Mouse (Mus musculus): Measurements from ENCODE around the gene Slc25a16. TPM values are rescaled to one million over a fixed set of nuclear protein-coding genes. Genes with fewer than 3 reads are reported as not detected.
A peak's percentile ranks its signal among the peaks of the same experiment; 100 is the strongest.

Slc25a16 gene
- polyA plus RNA-seq (2017; shearing (Covaris generic)) = 1 to 10 TPM; 2.9 to 3.4 TPM

GRCm38 (mm10) chr10:62919925-62920765 lies at the start of gene Slc25a16:
TSS of gene Slc25a16 (plus strand) at chr10:62920633.
- ATAC-seq = peak; percentile 92

- no peak for ATAC-seq
Measured at GRCm38 (mm10) chr10:62874828-62875227, 45.6 kb upstream of the Slc25a16 start.

GRCm38 (mm10) chr10:62875565-62875964 lies 44.9 kb upstream of the Slc25a16 start:
- ATAC-seq = no peak

- ATAC-seq = no peak
Measured at GRCm38 (mm10) chr10:62878056-62878455, 42.4 kb upstream of the Slc25a16 start.

- ATAC-seq = no peak
Measured at GRCm38 (mm10) chr10:62881211-62881610, 39.2 kb upstream of the Slc25a16 start.

GRCm38 (mm10) chr10:62883933-62884372 lies 36.5 kb upstream of the Slc25a16 start:
- peak; percentile 66 for ATAC-seq

GRCm38 (mm10) chr10:62884517-62884916 lies 35.9 kb upstream of the Slc25a16 start:
- ATAC-seq = no peak

GRCm38 (mm10) chr10:62885460-62885859 lies 35.0 kb upstream of the Slc25a16 start:
- no peak for ATAC-seq

- ATAC-seq = peak; percentile 33
Measured at GRCm38 (mm10) chr10:62885969-62886798, 34.2 kb upstream of the Slc25a16 start.

GRCm38 (mm10) chr10:62886799-62887591 lies 33.4 kb upstream of the Slc25a16 start:
- ATAC-seq = peak; percentile 39

- ATAC-seq = no peak
Measured at GRCm38 (mm10) chr10:62891025-62891424, 29.4 kb upstream of the Slc25a16 start.

GRCm38 (mm10) chr10:62892549-62893232 lies 27.7 kb upstream of the Slc25a16 start:
- ATAC-seq = no peak

- no peak for ATAC-seq
Measured at GRCm38 (mm10) chr10:62893356-62893884, 27.0 kb upstream of the Slc25a16 start.

- ATAC-seq = no peak
Measured at GRCm38 (mm10) chr10:62894447-62894846, 26.0 kb upstream of the Slc25a16 start.

- no peak for ATAC-seq
Measured at GRCm38 (mm10) chr10:62895386-62895785, 25.0 kb upstream of the Slc25a16 start.

GRCm38 (mm10) chr10:62896035-62896434 lies 24.4 kb upstream of the Slc25a16 start:
- no peak for ATAC-seq

- ATAC-seq = no peak
Measured at GRCm38 (mm10) chr10:62896774-62897173, 23.7 kb upstream of the Slc25a16 start.

GRCm38 (mm10) chr10:62897437-62897836 lies 23.0 kb upstream of the Slc25a16 start:
- ATAC-seq = no peak

- ATAC-seq = no peak
Measured at GRCm38 (mm10) chr10:62898061-62898460, 22.4 kb upstream of the Slc25a16 start.

GRCm38 (mm10) chr10:62900144-62900543 lies 20.3 kb upstream of the Slc25a16 start:
- ATAC-seq = no peak

GRCm38 (mm10) chr10:62901826-62902225 lies 18.6 kb upstream of the Slc25a16 start:
- no peak for ATAC-seq

GRCm38 (mm10) chr10:62902829-62903228 lies 17.6 kb upstream of the Slc25a16 start:
- no peak for ATAC-seq

All from CD4-positive, CD25-positive, alpha-beta regulatory T cell, adult 4 months (primary cell).